Mouse (Mus musculus) monocyte, adult 5-6 weeks (primary cell): ENCODE results near the gene Med24. TPM values are rescaled to one million over a fixed set of nuclear protein-coding genes. Genes with fewer than 3 reads are reported as not detected.
A peak's percentile ranks its signal among the peaks of the same experiment; 100 is the strongest.
"Not testable (repeated sequence)": the region's sequence is repeated elsewhere in the genome, so short reads cannot be mapped to it uniquely, and the experiment has no call there.

Source experiments
- ATAC-seq: fragments of 153-309, 156-312 bp; replicated peaks from 2 replicates; pipeline ENCODE4 v1.8.0; 2017; ENCODE audit warnings: mild to moderate bottlenecking; ENCODE audit not compliant: low TSS enrichment, insufficient number of reproducible peaks, severe bottlenecking, poor library complexity, low FRiP score
- total RNA-seq: library from RNA; stranded (forward); fragments of 200-1000, 200-491, 200-594 nt; gene quantifications from 3 replicates; pipeline ENCODE4 v1.2.3, GENCODE M21; 2017

Med24 gene
- total RNA-seq, 1 experiment from 2014 or later = 10.9 TPM

DNA sequence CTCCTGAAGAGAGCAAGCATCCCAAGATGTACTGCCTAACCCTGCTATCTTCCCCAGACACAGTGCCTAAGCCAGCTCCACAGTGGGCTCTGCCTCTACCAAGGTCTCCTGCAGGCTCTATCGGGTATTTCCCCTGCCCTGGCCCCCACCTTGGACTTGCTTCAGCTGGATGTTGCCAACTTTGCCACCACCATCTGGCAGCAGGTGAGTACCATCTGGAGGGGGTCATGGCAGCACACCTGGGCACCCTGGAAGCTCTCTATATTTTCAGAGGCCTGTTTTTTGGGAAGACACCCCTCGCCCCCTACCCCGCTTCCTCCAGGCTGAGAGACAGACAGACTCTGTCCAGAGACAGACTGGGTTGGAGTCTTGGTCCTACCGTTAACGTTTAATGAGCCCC, 26.9 kb downstream of the Med24 start:
- no peak for ATAC-seq

DNA sequence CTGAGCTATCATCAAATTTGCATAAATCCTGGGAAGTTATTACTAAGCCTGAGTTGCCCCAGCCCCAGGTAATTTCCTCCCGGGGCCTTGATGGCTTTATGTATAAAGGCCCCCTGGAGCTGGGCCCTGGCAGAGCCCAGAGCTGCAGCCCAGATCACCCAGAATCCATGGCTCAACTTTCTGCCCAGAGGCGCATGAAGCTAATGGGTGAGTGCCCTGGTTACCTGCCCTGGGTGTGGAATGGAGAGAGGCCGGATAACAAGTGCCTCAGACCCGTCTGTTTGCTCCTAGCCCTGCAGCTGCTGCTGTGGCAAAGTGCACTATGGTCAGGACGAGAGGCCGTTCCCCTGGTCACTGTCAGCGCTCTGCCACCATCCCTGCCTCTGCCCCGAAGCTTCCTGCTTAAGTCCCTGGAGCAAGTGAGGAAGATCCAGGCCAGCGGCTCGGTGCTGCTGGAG, 28.0 kb downstream of the Med24 start, which contains the start of gene Csf3:
Csf3 (plus strand) TSS at position 51 of the 458 bp plus-strand sequence.
- ATAC-seq = no peak

DNA sequence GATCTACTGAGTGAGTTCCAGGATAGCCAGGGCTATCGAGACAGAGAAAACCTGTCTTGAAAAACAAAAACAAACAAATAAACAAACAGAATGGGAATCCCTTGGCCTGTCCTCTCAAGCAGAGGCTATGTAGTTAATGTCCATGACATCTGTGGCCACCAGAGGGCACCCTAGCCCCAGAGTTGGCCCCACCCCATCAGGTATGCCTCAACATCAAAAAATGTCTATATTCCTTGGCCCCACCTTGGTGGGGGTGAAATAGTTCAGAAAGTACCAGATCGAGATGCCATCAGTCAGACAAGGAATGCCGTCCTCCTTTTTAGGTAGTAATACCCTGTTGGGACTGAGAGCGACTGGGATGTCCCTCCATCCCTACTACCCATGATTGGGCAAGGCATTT, 29.3 kb downstream of the Med24 start:
- peak; percentile 72 for ATAC-seq

DNA sequence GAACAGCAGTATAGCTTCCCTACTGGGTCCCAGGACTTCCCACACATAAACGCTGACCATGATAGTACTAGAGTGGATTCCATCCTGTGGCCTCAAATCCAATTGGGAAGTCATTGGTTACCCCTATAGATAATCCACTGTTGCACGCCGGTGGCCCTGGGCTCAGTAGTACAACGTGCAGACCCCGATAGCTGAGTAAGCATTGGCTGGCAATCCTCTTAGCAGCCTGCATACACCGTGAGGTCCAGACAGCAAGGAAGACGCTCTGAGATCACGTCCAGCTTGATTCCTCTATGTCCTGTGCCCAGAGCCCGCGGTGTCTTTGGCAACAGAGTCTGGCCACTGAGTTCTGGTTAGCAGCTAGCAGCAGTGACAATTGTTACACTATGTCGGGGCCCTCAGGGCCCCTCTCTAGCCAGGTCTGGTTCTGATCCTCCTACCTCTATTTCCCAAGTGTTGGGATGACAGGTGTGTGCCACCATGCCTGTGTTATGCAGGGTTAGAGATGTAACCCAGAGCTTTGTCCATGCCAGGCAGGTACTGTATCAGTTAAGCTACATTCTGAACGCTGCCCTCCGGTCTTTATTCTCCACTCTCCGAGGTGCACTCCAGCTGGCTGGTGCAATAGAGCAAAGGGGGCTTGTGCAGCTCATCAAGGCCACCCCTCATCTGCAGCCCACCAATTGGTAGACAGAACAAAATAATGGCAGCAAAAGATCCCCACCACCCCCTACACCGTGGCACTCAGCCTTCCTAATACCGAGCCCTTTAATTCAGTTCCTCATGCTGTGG, 30.2 kb downstream of the Med24 start:
- ATAC-seq = no peak

DNA sequence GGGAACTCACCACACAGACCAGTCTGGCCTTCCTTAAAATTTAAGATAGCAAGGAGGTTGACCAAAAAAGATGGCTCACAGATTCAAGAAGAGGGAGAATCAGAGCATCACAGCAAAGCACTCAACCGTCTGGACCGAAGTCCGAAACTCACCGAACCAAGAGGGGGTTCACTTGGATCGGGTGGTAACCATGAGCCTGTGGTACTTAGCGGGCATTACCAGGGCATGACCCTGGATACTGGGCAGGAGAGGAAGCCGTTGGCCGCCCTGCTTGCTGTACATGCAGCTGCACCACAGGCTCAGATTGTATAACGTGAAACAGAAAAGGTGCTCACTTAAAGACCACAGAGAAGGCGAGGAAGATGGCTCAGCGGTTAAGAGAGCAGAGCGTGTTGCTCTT, 32.0 kb downstream of the Med24 start:
- ATAC-seq = no peak

DNA sequence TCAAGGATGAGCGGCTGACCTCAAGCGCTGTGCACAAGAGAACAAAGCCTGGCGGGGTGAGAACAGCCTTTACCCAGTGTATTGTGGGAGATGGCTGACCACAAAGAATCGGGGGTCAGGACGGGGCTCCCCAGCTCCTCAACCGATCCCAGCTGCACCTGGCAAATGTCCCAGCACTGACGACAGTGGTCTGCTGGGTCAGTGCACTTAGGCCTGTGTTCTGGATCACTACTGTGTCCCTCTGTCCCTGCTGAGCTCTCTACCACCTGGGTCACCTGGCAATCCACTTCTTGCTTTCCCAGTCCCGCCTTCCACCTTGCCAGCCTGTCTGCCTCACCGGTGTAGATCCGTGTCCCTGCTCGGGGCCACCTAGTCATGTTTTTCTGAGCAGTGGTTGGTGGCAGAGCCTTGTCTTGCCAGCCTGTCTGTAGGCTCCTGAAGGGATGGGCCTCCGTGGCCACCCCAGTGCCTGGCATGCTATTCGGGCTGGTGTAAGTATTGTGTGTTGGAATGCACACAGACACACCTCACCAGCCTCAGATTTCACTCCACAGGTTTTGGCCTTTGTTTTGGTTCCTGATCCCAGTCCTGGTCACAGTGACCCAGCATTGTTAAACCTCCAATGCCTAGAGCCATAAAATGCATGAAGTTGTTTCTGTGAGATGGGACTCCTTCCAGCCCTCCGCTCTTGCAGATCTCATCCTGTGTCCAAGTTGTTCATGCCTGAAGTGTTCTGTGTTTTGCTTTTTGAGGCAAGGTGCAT, 32.6 kb downstream of the Med24 start:
- no peak for ATAC-seq

DNA sequence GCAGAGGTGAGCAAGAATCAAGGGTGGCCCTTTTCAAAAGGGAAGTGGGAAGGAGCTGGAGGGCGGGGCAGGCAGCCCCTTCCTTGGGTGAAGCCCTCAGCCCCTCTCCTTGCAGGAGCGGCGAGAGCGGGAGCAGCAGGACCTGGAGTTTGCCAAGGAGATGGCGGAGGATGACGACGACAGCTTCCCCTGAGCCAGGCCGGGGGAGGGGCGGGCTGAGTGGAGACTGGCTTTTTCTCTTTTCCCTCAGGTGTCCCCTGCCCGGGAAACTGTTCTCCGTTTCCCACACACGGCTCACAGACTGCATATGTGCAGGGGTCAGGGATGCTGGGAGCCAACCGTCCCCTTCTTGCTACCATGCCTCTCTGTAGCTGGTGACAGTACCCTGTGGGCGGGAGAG, 33.8 kb downstream of the Med24 start:
- ATAC-seq = no peak

DNA sequence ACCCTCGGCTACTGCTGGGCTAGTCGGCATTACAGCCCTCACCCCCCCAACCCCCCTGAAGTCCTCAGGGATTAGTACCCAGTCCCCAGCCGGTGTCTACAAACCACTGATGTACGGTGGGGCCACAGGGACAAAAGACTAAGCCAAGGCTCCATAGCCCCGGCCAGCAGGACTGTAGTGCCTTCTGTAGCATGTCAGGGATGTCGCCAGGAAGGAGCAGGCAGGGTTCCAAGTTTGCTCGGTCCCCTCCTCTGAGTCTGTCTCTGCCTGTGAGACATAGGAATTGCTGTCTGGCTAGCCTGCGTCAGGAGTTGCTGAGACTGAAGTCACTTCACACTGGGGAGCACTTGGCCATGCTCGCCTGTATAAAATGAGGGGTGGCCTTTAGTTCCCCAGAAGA, 34.9 kb downstream of the Med24 start:
- no peak for ATAC-seq

DNA sequence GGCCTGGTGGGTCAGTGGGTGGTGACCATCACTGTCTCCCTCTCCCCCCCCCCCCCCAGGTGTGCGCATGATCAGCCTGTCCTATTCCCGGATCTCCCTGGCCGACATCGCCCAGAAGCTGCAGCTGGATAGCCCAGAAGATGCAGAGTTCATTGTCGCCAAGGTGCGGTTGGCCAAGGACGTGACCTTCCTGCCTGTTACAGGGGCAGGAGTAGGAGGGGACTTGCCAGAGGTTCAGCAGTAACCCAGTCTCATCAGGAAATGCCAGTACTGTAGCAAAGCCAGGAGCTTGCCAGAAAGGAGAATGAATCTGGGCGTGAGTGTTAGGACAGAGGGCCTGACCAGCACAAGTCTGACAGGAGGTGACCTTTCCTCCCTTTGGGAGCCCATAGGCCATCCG, 35.5 kb downstream of the Med24 start:
- no peak for ATAC-seq

DNA sequence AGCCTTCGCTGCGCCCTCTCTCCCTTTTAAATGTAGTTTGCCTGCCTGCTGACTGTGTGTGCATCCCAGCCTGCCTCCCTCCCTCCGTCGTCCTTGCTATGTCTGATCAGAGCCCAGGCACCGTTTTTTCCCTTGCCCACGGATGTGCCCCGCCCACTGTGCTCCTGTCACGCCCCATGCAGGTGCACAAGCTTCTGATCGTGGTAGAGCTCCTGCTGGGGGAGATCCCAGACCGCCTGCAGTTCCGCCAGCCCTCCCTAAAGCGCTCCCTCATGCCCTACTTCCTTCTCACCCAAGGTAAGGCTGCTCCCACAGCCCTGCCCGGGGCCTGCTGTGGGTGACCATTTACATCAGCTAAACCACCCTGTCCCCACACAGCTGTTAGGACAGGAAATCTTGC, 36.0 kb downstream of the Med24 start:
- no peak for ATAC-seq

DNA sequence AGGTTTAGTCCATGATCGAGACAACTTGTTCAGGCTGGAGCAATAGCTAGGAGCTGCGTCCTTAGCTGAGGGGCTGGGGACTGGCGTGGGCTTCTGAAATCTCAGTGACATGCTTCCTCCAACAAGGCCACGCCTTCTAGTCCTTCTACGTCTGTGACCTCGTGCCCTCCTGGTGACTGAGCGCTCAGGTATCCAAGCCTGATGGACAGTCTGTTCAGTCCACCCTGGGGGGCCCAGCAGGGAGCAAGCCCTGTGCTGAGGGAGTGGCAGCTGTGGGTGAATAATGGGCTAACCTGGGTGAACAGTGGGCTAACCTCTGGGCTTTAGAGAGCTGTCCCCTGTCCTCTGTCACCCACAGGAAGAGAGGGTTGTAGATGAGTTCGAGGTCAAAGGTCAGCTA, 41.2 kb downstream of the Med24 start:
- no peak for ATAC-seq

DNA sequence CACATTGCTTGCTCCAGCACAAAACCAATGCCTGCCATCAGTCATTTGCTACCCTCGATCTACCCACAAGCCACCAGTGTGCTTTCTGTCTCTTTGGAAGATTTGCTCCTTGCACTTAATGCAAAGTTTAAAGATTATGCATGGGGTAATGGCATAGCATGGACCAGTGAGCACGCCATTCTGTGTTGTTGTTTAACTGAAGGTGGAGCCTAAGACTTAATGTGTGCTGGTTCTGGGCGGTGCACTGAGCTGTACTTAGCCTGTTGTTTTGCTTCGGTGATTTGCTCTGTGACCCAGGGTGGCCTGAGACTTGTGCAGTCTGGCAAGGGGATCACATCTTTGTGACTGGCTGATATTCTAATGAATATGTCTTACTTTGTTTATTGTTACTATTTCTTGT, 42.3 kb downstream of the Med24 start:
- no peak for ATAC-seq

DNA sequence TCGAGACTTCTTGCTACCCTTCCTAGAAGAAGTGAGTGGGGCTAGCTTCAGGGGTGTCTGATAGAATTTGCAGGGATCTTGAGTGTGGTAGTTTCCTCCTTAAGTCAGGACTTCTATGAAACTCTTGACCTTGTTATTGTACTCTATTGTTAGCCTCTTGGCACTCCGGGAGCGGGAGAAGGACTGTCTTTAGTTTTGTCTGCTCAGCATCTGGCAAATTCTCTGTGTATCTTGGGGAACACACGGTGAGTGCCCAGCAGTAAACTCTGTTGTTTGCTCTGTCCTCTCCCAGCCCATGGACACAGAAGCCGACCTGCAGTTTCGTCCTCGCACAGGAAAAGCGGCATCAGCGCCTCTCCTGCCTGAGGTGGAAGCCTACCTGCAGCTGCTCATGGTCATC, 43.6 kb downstream of the Med24 start:
- no peak for ATAC-seq

DNA sequence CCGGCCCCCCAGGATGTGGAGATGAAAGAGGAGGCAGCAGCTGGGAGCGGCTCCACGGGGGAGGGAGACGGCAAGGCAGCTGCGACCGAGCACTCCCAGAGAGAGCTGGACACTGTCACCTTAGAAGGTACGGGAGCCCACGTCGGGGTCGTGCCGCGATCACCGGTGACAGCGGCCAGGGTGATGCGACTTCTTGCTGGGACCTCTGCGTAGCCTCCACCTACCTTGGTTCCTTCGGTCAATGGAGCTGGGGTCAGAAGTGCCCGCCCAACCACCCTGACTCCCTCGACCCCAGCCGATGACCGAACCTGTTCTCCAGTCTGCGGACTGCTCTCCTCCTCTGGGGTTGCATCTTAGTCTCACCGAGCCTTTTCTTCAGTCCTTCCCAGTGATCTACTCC, 46.4 kb downstream of the Med24 start:
- no peak for ATAC-seq

DNA sequence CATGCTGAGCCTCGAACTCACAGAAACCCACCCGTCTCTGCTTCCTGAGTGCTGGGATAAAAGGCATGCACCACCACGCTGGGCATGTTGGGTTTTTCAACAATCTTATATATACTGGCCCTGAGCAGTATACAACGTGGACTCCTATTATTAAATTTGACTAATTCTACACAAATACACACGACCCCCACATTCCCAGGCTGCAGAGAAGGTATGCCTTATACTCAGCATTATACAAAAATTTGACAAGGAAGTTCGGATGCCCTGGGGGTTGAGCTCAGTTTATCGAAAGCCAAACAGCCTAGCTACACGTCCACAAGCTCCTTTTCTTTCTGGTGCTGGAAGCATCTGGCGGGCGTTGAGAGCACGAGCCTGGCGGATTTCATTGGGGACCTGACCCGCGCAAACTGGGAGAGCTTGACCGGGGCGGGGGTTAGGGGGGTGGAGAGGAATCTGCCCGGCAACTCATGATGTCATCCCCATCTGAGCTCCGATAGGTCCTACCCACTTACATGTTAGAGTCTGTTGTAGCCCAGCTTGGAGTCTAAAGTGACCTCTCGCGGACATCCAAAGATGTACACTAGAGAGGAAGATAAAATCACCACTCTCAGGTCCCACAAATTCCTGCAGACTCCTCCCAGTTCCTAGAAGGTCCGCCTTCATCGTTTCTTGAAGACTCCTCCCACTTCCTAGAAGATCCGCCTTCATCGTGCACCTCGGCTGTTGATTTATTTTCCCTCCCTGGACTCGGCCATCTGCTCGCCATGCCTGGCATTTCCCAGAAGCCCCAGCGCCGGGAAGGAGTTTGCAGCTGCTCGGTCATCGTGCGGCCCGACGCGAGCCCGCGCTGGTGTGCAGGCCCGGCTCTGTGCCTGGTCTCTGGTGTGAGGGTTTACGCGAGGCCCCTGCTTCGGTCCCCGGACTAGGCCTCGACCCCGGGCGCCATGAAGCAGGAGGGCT, 47.2 kb downstream of the Med24 start, which contains the start of gene Psmd3:
Psmd3 (plus strand) TSS at position 769 of the 960 bp plus-strand sequence.
- peak; percentile 90 for ATAC-seq

DNA sequence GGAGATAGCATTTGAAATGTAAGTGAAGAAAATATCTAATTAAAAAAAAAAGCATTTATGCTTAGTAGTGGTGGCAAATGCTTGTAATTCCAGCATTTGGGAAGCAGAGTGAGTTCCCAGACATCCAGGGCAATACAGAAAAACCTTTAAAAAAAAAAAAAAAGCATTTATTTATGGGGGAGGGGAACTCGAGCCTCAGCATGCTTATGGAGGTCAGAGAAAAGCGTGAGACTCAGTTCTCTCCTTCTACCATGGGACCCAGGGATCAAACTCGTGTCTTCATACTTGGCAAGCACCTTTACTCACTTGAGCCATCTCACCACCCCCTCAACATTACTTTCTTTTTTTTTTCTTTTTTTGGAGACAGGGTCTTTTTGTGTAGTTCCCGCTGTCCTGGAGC, 48.0 kb downstream of the Med24 start:
- no peak for ATAC-seq

DNA sequence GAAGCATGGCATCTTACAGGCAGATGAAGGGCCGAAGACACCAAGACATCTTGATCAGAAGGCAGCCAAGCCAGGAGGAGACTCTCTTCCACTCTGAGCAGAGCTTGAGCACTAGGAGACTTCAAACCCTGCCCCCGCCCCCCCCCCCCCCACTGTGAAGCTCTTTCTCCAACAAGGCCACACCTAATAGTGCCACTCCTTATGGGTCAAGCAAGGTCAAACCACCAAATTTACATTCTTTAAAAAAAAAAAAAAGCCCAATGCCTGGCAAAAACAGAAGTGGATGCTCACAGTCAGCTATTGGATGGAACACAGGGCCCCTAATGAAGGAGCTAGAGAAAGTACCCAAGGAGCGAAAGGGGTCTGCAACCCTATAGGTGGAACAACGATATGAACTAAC, 48.6 kb downstream of the Med24 start:
- ATAC-seq = not testable (repeated sequence)

DNA sequence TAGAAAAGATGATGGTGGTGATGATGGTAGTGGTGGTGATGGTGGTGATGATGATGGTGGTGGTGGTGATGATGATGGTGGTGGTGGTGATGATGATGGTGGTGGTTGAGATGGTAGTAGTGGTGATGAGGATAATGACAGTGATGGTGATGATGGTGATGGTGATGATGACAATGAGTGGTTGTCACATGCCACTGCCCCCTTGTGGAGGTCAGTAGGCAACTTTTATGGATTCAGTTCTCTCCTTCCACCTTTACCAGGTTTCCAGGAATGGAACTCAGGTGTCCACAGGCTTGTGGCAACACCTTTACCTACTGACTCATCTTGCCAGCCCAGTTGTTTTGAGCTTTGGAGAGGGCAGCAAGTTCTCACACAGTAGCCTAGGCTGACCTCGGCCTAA, 49.2 kb downstream of the Med24 start:
- ATAC-seq = no peak

DNA sequence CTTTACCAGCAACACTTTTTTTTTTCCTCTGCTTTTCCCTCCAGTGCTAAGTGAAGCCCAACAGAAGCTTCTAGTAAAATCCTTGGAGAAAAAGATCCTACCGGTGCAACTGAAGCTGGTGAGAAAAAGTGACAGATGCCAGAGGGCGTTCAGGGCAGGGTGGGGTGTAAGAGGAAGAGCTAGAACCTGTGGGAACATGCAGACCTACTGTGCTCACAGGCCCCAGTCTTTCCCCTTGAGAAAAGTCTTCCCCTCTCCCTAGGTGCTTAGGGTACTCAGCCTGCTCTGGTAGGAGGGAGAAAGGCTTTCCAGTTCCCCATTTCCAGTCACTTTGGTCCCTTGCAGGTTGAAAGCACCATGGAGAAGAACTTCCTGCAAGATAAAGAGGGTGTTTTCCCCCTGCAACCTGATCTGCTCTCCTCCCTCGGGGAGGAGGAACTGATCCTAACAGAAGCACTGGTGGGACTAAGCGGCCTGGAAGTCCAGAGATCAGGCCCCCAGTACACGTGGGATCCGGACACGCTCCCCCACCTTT, 53.3 kb downstream of the Med24 start:
- ATAC-seq = no peak
